Mouse (Mus musculus) left cerebral cortex, adult 8-10 months (tissue): Measurements from ENCODE around the gene Actl11. TPM values are rescaled to one million over a fixed set of nuclear protein-coding genes. Genes with fewer than 3 reads are reported as not detected.

ENCODE experiments used
- DNase-seq, 2 experiments: peaks; one replicate each; pipeline ENCODE4 v3.0.0; 2022; ENCODE audit warnings: low spot score in 2 of 2
- total RNA-seq, 4 experiments: library from RNA; stranded (reverse); gene quantifications; 2 replicates each; pipeline ENCODE4 v1.2.4; 2022

Gene Actl11
- total RNA-seq = not detected

- no peak for DNase-seq
Measured at GRCm38 (mm10) chr9:107928169-107928568, at the start of gene Actl11. Gene Actl11 (plus strand): TSS chr9:107928469.

- DNase-seq = no peak
Measured at GRCm38 (mm10) chr9:107880411-107880810, 47.9 kb upstream of the Actl11 start.

- DNase-seq = peak; percentile 76 to 90
Measured at GRCm38 (mm10) chr9:107887804-107888266, 40.4 kb upstream of the Actl11 start, which contains the start of gene Mon1a. Gene Mon1a (plus strand): TSS chr9:107888151.

GRCm38 (mm10) chr9:107888267-107888850 lies 39.9 kb upstream of the Actl11 start:
- DNase-seq = no peak

- DNase-seq = no peak
Measured at GRCm38 (mm10) chr9:107890260-107890659, 38.0 kb upstream of the Actl11 start.

- DNase-seq = no peak
Measured at GRCm38 (mm10) chr9:107891023-107891422, 37.2 kb upstream of the Actl11 start.

GRCm38 (mm10) chr9:107898563-107898962 lies 29.7 kb upstream of the Actl11 start:
- no peak for DNase-seq

- DNase-seq = no peak
Measured at GRCm38 (mm10) chr9:107899855-107900254, 28.4 kb upstream of the Actl11 start.

- DNase-seq = peak; percentile 76 to 81
Measured at GRCm38 (mm10) chr9:107900840-107901626, 27.2 kb upstream of the Actl11 start.

- no peak for DNase-seq
Measured at GRCm38 (mm10) chr9:107901627-107901914, 26.7 kb upstream of the Actl11 start.

GRCm38 (mm10) chr9:107904726-107905125 lies 23.5 kb upstream of the Actl11 start:
- peak; percentile 69 to 93 for DNase-seq

- no peak for DNase-seq
Measured at GRCm38 (mm10) chr9:107906252-107906966, 21.9 kb upstream of the Actl11 start, which contains the start of gene Mst1r. Gene Mst1r (plus strand): TSS chr9:107906873.

- no peak for DNase-seq
Measured at GRCm38 (mm10) chr9:107906967-107907800, 21.1 kb upstream of the Actl11 start.

- DNase-seq = no peak
Measured at GRCm38 (mm10) chr9:107907801-107908120, 20.5 kb upstream of the Actl11 start.

GRCm38 (mm10) chr9:107908410-107909158 lies 19.7 kb upstream of the Actl11 start:
- no peak for DNase-seq

- no peak for DNase-seq
Measured at GRCm38 (mm10) chr9:107910025-107910769, 18.1 kb upstream of the Actl11 start.

GRCm38 (mm10) chr9:107914764-107915420 lies 13.4 kb upstream of the Actl11 start:
- no peak for DNase-seq

- DNase-seq = peak in 1 of 2 experiments; percentile 46
Measured at GRCm38 (mm10) chr9:107917895-107918608, 10.2 kb upstream of the Actl11 start.

- DNase-seq = no peak
Measured at GRCm38 (mm10) chr9:107918884-107919283, 9.4 kb upstream of the Actl11 start.
